Mouse (Mus musculus): Measurements from ENCODE around the gene Igll1.

Igll1 gene

DNA sequence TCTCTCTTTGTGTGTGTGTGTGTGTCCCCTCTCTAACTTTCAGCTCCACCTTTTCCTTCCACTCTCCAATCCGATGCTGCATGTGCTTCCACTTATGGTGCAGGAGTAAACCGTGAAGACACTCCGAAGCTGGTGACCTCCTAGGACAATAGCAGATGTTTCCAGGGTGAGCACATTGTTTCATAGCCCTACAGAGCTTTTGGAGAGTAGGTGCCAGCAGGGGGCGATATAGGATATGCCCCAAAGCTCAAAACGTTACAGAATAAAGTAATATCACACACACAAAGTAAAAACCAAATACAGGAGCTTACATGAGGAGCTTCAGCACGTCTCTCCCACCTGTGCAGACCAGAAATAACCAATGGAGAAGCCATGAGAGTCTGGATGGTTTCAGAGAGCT, 8.9 kb downstream of the Igll1 start:
- DNase-seq (ENCODE audit: low spot score in 2 of 2) = no peak

DNA sequence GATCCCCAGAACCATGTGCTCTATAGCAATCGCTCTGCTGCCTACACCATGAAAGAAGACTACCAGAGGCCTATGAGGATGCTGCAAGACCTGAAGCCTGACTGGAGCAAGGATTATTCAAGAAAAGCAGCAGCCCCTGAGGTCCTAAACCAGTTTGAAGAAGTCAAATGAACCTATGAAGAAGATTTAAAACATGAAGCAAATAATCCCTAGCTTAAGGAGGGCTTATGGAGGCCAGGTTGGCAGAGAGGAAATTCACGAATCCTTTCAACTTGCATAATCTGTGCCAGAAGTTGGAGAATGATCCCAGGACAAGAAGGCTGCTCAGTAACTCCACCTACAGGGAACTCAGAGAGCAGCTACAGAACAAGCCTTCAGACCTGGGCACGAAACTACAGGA, 11.4 kb downstream of the Igll1 start:
- no peak for DNase-seq (ENCODE audit: low spot score in 2 of 2)

DNA sequence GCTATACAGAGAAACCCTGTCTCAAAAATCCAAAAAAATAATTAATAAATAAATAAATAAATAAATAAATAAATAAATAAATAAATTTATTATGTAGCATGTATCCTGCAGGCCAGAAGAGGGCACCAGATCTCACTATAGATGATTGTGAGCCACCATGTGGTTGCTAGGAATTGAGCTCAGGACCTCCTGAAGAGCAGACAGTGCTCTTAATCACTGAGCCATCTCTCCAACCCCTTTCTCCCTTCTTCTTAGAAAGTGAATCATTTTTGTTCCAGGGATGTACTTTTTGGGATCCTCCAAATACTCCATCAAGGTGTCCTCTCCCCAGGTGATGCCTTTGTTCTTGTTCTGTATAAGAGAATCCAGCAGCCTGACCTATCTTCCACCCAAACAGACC, 14.6 kb downstream of the Igll1 start:
- no peak for DNase-seq (ENCODE audit: low spot score in 2 of 2)

DNA sequence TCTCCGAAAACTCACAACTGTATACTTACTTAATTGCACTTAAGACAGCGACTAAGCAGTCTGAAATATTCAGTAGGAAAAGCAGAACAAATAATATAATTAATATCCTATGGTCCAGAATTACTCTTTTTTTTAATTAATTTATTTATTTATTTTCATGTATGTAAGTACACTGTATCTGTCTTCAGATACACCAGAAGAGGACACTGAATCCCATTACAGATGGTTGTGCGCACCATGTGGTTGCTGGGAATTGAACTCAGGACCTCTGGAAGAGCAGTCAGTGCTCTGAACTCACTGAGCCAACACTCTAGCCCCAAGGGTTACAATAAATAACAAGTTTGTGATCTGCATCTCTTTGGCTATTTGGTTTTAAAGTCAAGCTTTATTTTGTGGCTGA, 34.1 kb downstream of the Igll1 start:
- DNase-seq (ENCODE audit: low spot score in 2 of 2) = no peak

DNA sequence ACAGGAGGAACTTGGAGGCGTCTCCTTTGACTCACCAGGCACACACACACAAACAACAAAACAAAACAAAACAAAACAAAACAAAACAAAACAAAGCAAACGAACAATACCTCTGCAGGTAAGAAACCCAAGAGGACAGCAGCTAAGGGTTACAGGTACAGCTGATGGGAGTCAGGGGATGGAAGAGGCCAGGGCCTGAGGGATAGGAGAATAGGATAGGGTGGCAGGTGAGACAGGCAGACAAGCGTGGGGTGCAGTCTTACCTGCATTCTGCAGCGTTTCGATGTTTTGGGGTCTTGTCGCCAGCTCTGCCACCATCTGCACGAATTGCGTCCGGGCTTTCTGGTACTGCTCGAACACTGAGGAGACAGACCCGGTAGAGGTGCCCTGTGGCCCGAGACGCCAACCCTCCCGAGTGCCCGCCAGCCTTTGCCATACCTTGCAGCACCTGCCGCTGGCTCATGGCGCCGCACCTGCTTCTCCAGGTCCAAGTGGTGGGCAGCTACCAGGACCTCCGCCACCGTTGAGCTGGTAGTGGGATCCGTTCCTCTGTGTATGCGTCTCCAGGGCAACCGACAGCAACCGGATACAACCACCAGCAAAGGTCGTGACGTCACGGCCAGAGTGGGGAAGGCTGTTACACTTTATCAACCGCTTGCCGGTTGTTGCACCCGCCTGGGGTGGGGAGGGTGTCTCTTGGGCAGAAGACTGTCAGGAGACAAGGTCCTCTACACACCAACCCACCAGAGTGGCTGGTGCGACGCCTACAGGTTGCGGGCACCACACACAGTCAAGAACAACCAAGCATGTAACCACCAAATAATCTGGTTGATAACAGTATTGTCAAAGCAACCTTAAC, 34.8 kb downstream of the Igll1 start, which contains the start of gene Spag6l:
Spag6l (minus strand) TSS at position 700 of the 859 bp plus-strand sequence.
- DNase-seq (ENCODE audit: low spot score in 2 of 2) = peak; percentile 34 to 52

DNA sequence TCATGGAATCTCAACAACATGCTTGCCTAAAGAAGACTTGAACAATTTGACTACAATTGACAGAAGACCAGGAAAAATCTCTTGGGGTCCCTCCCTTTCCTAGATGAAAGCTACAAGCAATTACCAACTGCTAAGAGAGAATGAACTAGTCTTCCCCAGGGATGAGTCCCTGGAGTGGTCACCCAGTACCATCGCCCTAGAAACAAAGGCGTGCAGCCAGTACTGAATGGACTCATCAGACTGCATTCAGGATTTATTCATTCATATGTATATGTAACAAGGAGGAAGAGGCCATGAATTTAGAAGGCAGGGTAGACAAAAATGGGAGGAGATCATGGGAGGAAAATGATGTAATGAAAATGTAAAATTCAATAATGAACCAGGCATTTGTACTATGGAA, 37.6 kb downstream of the Igll1 start:
- DNase-seq (ENCODE audit: low spot score in 2 of 2) = no peak

DNA sequence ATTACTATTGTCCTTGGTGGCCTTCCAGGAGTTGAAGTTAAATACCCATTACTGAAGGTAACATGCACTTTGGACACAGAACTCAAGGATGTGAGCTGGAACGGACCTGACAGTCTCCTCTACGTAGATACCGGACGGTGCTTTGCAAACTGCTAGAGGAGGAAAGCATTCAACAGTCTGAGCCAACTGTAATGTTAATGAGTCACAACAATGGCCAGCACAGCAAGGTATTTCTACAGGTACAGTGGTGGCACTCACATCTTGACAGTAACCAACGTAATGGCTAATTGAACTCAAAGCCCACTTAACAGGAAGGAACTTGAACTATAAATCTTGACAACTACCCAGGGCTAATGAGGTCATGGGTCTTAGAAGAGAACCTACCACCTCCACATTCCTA, 38.3 kb downstream of the Igll1 start:
- no peak for DNase-seq (ENCODE audit: low spot score in 2 of 2)
